Mouse (Mus musculus): ENCODE measurements at regions not wholly inside any gene's neighbourhood (a gene's known extent, or its start where the extent isn't known, plus 50 kb on each side); places are given as distances from the start of the nearest gene placed in this dataset.

DNA sequence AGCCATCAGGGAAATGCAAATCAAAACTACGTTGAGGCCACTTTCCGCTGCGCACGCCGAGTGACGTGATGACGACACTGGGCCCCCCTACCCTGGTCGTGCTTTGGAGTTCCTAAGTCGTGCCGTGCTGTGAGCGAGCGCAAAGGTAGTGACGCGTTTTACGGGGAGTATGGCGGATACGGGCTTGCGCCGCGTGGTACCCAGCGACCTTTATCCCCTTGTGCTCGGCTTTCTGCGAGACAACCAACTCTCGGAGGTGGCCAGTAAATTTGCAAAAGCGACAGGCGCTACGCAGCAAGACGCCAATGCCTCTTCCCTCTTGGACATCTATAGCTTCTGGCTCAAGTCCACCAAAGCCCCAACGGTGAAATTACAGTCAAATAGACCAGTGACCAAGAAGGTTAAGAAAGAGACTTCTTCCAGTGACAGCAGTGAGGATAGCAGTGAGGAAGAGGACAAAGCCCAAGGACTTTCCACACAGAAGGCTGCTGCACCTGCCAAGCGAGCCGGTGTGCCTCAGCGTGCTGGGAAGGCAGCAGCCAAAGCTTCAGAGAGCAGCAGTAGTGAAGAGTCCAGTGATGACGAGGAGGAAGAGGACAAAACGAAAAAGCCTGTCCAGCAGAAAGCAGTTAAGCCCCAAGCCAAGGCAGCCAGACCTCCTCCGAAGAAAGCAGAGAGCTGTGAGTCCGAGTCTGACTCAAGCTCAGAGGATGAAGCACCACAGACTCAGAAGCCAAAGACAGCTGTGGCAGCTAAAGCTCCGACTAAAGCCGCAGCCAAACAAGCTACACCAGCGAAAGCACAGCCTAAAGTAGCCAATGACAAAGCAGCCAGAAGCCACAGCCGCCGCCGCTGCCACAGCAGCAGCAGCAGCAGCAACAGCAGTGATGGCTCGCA is 123.3 kb upstream of the Agtr2 start:
- TF ChIP-seq ZC3H11A (IDR thresholded peaks at IDR 0.05; ENCODE audit: borderline replicate concordance, low read depth, low read length) (no peak), MAFK (IDR thresholded peaks at IDR 0.05; ENCODE audit: insufficient read depth, low read depth, low read length) (no peak)

Data from ES-E14 (cell line).